Mouse (Mus musculus): ENCODE results near the gene Gm43517.

The Gm43517 gene

GRCm38 (mm10) chr12:49417963-49418362 lies 33.0 kb downstream of the Gm43517 start:
- no peak for DNase-seq
